Mouse (Mus musculus) bone marrow, adult 2 months (tissue): ENCODE data around the gene Gm42906. TPM values are rescaled to one million over a fixed set of nuclear protein-coding genes. Genes with fewer than 3 reads are reported as not detected.

Experiments used
- H3K27ac ChIP-seq: fragments of 200-500 bp; 2 replicates; pipeline ENCODE4 v1.5.1; 2012; ENCODE audit warnings: low read depth, mild to moderate bottlenecking, control low read depth, inconsistent platforms, low read length; ENCODE audit not compliant: control insufficient read depth, poor library complexity, insufficient read depth
- H3K4me1 ChIP-seq: fragments of 200-500 bp; 2 replicates; pipeline ENCODE4 v1.6.1; 2011; ENCODE audit warnings: low read length; ENCODE audit not compliant: control insufficient read depth, insufficient read depth
- H3K4me3 ChIP-seq: fragments of 200-500 bp; replicated peaks from 2 replicates; pipeline ENCODE3; 2011; ENCODE audit warnings: mild to moderate bottlenecking, low read depth, low read length, control low read depth; ENCODE audit not compliant: control insufficient read depth
- CTCF ChIP-seq: fragments of 200-500 bp; IDR thresholded peaks from 2 replicates; pipeline ENCODE4 v1.5.1; 2011; ENCODE audit warnings: low read length, control low read depth; ENCODE audit not compliant: control insufficient read depth, insufficient read depth
- POLR2A ChIP-seq: fragments of 200-500 bp; IDR thresholded peaks from 2 replicates; pipeline ENCODE4 v1.6.1; 2011; ENCODE audit warnings: low read depth, mild to moderate bottlenecking, control low read depth, low read length, borderline replicate concordance; ENCODE audit not compliant: control insufficient read depth
- WGBS: fragments of 180-500 bp; shearing (Covaris S2); methylation state at CpG from one replicate; pipeline ENCODE4 v1.1.7; 2018; 5-methylcytosine and 5-hydroxymethylcytosine counted together
- polyA plus RNA-seq: library from polyadenylated mRNA; stranded (reverse); fragments of >200 nt; gene quantifications from 2 replicates; pipeline ENCODE4 v1.2.4, GENCODE M21; 2011; ENCODE audit warnings: low replicate concordance; ENCODE audit not compliant: missing spikeins, insufficient read depth, insufficient read length

The Gm42906 gene
- polyA plus RNA-seq, 1 experiment: not detected

DNA sequence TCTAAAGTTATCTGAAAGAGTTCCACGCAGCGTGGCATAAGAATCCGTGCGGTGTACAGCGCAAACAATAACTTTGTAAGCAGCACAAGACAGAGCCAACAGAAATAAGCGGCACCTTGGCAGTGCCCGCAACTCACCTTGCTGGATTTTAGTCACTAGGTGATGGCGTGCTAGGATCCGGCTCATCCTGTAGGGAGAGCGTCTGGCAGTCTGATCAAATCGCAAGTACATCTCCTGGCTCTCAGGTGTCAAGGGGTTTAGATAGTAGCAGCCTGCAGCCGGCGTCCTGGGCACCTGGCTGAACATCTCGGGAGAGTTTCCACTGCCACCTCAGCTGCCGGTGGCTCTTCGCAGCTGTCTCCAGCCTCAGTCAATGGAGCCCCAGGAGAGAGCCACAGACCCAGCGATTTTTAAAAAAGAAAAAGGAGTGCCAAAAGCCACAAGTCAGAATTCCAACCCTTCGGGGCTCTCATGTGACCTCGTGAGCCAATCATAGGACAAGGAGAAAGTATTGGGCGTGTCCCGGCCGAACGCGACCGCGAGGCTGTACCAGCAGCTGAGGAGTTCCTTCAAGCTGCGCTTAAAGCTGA lies 238.1 kb downstream of the Gm42906 start:
- WGBS: 3% methylated on average over 27 of the region's 27 CpGs
- H3K4me1 ChIP-seq: no peaks in the 10 kb centered on the region
- TF ChIP-seq POLR2A: no peak
- H3K27ac ChIP-seq: no peak overlapping the region
- H3K4me3 ChIP-seq: no peak overlapping the region

- 13% methylated on average over 3 of the region's 3 CpGs for WGBS
- no peak overlapping the region for H3K4me3 ChIP-seq
- H3K27ac ChIP-seq: no peak overlapping the region
- no peaks in the 10 kb centered on the region for H3K4me1 ChIP-seq
- TF ChIP-seq CTCF (no peak), POLR2A (no peak)
Measured at GRCm38 (mm10) chr5:151189321-151189720, 238.6 kb downstream of the Gm42906 start.

DNA sequence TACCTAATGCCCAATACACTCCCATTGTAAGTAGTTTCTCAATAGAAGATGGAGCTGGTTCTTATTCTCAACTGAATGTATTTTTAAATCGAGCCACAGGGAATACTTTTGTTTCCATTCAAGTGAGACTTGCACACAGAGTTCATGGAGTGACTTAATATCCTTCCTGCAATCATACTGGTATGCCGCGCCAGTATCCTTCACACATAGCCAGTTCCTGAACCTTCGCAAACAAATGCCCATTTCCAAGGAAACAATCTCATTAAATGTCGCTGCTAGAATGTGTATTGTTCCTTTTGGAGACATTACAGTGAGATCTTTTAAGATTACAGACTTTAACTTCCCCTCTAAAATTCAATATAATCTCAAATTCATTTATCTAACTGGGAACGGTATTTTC lies 239.3 kb downstream of the Gm42906 start:
- TF ChIP-seq CTCF (no peak), POLR2A (no peak)
- Histone ChIP-seq H3K4me3 (no peak overlapping the region), H3K27ac (no peak overlapping the region), H3K4me1 (no peaks in the 10 kb centered on the region)
- WGBS: 76% methylated on average over 6 of the region's 6 CpGs

DNA sequence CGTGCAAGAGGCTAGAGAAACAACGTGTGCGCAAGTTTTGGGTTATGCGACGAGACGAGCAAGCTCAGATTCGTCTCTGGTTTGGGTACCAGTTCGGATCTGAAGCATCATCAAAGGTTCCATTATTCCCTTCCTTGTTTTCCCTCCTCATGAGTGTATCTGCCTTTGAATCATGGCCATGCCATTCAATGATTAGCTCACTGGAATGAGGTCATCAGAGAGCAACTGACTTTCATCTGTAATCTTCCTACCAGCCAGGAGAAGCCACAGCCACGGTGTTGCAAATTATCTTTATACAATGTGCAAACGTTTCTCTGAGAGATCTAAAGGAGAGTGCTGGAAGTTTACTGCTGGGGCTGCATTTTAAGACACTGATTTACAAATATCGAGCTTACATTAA lies 240.6 kb downstream of the Gm42906 start:
- Histone ChIP-seq H3K4me3 (no peak overlapping the region), H3K4me1 (no peaks in the 10 kb centered on the region), H3K27ac (no peak overlapping the region)
- 78% methylated on average over 11 of the region's 11 CpGs for WGBS
- TF ChIP-seq CTCF (no peak), POLR2A (no peak)

DNA sequence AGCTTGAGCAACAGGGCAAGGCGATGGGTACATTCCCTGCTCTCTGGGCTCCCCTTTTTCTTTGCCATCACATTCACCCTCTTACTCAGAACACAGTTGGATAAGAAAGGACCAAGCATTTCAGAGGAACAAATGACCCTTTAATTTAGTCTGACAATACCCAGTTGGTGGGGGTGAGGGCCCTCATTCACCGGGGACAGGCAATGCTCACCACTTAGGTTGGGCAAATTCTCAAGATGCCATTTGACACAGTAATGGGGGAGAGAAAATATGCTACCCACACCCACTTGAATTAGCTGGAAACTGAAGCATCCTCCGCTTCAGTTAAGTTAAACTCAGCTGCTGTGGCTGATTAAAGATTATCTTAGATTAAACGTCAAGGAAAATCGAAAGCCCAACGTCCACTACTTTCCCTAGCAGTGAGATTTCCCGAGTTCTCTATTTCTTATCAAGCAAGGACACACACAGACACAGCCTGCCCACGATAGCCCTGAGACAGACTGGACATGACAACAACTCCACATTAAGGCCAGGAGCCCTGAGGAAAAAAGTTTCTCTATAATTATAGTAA lies 242.6 kb downstream of the Gm42906 start:
- 70% methylated on average over 8 of the region's 8 CpGs for WGBS
- Histone ChIP-seq H3K4me1 (no peaks in the 10 kb centered on the region), H3K27ac (no peak overlapping the region), H3K4me3 (no peak overlapping the region)
- TF ChIP-seq POLR2A: no peak
- TF ChIP-seq CTCF: no peak

DNA sequence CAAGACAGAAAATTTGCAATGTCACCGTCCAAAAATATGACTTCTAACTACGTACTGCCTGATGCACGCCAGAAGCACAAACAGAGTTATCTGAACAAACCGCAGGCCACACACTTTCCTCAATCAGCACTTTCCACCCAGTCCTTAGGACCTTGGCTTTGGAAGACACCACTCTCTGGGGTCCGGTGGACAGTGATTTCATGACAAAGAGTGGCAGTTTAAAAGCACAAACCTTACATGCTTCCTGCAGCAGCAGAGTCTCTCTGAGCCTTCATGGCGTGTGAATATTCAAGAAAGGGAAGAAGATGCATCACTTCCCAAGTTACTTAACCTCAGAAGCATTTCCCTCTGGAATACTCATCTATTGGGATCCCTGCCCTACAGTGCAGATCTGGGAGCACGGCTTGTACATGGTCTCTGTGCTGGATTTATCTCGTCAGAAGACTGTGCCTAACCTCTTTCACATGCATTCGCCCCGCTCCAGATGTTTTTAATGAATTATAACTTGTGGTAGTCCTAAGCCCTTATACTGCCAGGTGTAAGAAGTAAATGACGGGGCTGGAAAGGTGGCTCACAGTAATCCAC lies 244.2 kb downstream of the Gm42906 start:
- H3K4me1 ChIP-seq: no peaks in the 10 kb centered on the region
- TF ChIP-seq CTCF: no peak
- no peak for TF ChIP-seq POLR2A
- no peak overlapping the region for H3K27ac ChIP-seq
- H3K4me3 ChIP-seq: no peak overlapping the region
- WGBS: 53% methylated on average over 11 of the region's 11 CpGs

GRCm38 (mm10) chr5:151181288-151181687 lies 246.7 kb downstream of the Gm42906 start:
- Histone ChIP-seq H3K4me3 (no peak overlapping the region), H3K4me1 (no peaks in the 10 kb centered on the region), H3K27ac (no peak overlapping the region)
- 87% methylated on average over 8 of the region's 8 CpGs for WGBS
- no peak for TF ChIP-seq CTCF
- TF ChIP-seq POLR2A: no peak

DNA sequence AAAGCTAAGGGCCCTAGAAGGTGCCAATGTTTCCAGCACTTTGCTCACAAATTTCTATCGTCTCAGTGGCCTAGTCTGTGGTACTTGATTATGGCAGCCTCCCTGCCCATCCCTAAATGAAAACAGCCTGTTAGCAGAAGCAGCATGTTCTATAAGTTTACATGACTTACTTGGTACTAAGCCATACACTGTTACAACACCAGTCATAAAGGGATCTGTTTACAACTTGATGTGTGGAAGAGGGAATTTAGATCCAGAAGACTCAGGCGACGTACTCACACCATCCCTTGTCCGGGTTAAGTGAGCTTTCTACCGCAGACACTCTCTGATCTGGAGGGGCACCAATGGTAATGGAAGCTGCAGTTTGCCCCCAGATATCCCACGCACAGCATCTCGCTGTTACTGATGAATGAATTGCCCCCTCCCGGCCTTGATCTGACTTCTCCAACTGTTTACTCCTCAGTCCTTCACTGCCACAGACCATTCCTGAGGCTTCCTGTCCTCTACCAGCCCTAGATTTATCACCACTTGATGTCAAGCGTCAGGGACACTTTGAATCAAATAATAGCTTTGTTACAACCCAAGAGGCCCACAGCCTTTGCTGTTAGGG lies 247.7 kb downstream of the Gm42906 start:
- Histone ChIP-seq H3K4me1 (no peaks in the 10 kb centered on the region), H3K4me3 (no peak overlapping the region), H3K27ac (no peak overlapping the region)
- 88% methylated on average over 9 of the region's 9 CpGs for WGBS
- TF ChIP-seq CTCF (no peak), POLR2A (no peak)

DNA sequence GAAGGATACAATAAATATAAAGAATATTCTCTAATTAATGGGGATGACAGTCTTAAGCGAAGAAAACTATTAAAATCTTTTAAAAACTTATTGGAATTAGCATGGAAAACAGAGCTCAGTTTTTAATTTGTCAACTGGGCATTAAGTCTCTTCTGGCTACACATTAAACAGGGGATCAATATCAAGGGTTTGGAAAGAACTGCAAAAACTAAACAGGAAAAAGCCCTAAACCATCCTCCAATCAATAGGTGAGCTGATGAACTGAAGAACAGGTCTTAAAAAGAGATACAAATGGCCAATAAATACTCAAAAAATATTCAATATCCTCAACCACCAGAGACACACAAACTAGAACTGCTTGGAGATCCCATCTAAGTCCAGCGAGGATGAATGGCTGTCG lies 250.8 kb downstream of the Gm42906 start:
- no peak overlapping the region for H3K27ac ChIP-seq
- TF ChIP-seq CTCF (no peak), POLR2A (no peak)
- no peaks in the 10 kb centered on the region for H3K4me1 ChIP-seq
- 75% methylated on average over 3 of the region's 3 CpGs for WGBS
- no peak overlapping the region for H3K4me3 ChIP-seq
